Mouse (Mus musculus): ENCODE measurements around the gene Kcng4.

The Kcng4 gene

DNA sequence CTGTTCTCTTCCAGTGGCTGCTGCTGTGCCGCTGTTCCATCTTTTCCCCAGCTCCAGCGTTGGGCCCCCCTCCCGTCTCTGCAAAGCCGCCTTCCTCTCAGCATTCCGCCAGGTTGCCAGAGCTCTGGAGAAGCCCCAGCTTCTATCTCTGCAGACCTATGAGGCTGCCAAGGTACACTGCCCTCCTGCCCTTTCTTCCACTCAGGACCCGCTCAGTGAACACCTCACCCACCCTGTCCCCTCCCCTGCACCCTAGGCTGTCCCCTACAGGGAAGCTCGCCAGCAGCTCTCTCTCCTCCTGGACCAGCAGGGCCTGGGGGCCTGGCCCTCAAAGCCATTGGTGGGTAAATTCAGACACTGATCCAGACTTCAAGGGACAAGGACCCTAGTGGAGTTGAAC lies 19.1 kb downstream of the Kcng4 start:
- no peak for DNase-seq (ENCODE audit: extremely low spot score, low spot score)

DNA sequence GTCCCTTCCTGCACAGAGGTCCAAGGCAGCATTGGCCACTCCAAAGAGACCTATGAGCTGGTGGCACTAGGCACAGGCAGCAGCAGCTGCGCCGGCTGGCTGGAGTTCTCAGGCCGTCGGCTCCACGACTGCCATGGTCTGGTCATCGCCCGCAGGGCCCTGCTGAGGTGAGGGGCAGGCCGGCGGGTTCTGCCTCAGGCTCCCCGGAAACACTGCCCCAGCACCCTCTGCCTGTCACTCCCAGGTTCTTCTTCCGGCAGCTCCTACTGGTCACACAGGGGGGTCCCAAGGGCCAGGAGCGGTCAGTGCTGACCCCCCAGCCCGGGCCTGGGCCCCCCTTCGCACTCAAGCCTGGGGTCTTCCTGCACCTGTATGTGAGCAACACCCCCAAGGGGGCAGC lies 20.4 kb downstream of the Kcng4 start:
- DNase-seq (ENCODE audit: extremely low spot score, low spot score): no peak

DNA sequence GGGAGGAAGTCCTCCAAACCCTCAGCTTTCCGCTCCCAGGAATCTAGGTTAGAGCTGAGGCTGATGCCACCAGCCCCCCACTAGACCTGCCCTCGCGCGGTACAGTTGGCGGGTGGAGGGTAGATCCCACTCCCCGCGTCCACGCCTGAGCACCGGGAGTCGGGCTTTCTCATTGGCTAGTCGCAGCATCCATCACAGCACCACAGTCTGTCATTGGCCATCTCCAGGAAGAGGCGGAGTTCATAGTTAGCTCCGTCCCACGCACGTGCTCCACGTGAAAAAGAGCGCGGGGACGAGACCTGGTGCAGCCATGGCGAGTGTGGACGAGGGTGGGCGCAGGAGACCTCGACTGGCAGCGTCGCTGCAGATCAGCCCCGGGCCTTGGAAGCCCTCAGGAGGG lies 23.0 kb downstream of the Kcng4 start, which contains the start of gene Adad2:
TSS of gene Adad2 (plus strand) at position 277 of the 400 bp plus-strand sequence.
- no peak for DNase-seq (ENCODE audit: extremely low spot score, low spot score)

DNA sequence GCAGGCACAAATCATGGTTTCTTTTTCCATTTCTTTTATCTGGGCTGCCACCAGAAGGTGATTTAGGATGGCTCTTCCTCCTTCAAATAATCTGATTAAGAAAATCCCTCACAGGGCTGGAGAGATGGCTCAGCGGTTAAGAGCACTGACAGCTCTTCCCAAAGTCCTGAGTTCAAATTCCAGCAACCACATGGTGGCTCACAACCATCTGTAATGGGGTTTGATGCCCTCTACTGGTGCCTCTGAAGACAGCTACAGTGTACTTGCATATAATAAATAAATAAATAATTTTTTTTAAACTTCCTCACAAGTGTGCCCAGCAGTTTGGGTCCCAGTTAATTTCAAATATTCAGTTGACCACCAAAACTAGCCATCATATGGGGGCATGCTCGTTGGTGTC lies 29.3 kb downstream of the Kcng4 start:
- DNase-seq (ENCODE audit: extremely low spot score, low spot score): no peak

DNA sequence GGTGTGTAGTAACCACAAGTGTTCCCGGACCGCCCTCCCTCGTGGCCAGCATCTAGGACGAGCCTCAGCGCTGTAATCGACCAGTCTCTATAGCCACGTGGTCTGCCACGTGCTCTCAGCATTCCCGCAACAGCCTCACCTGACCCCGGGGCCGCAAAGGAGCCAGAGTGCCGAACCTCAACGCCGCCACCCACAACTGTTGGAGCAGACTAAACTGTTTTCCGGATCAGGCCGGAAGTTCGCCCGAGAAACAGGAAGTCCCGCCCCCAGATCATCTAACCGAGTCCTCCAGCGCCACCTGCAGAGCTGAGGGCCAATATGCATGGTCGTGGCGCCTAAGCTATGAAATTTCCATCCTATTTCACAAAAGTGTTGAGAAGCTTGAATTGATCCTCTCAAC lies 30.5 kb downstream of the Kcng4 start, which contains the start of gene Taf1c:
TSS of gene Taf1c (minus strand) at position 227 of the 400 bp plus-strand sequence.
- DNase-seq (ENCODE audit: extremely low spot score, low spot score): peak; percentile 95

DNA sequence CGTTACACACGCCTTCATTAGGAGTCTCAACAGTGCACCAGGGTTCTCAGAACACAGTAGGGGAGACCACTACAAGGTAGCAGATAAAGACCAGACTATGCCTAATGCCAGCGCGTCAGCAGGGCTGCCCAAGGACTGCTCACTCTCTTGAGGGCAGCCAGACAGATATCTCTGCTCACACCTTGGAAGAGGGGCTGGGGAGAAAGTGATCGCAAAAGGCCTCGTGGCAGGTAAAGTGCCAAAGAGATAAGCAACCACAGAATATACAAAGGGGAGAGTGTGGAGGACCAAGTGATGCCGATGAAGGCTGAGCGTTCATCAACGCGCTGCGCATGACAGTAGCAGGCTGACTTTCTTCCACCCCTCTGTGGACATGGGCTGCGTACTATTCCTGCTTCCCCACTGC lies 31.1 kb downstream of the Kcng4 start:
- no peak for DNase-seq (ENCODE audit: extremely low spot score, low spot score)

DNA sequence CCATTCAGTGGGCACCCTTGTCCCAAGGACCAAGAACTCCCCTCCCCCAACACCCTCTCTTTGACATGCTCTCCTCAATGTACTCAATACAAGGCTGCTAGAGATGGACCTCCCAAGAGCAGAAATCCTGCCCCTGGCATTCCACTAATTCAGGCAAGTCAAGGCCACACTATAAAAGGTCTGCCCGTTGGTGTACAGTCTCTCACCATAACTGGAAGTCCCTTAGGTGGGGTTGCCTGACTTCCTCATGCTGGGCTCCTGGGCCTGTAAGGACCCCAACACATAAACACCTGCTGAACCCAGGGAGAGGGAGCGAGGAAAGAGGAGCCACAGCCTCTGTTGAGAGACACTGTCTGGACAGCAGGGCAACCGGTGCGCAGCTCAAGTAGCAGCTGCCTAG lies 31.7 kb downstream of the Kcng4 start:
- DNase-seq (ENCODE audit: extremely low spot score, low spot score): no peak

DNA sequence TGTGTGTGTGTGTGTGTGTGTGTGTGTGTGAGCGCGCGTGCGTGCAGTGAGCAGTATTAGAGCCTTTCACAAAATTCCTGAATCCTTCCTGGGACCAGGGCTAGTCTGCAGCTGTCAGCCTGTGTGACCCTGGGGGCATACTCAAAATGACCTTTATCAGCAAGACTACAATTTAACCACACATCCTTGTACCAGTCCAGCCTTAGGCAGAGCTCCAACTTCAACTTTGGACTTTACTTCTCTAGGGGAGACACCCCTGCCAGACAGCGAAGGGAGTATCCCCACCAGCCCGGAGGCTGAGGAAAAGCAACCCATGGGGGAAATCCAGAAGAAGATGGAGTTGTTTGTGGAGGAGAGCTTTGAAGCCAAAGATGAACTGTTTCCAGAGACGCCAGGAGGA lies 44.0 kb downstream of the Kcng4 start:
- no peak for DNase-seq (ENCODE audit: extremely low spot score, low spot score)

DNA sequence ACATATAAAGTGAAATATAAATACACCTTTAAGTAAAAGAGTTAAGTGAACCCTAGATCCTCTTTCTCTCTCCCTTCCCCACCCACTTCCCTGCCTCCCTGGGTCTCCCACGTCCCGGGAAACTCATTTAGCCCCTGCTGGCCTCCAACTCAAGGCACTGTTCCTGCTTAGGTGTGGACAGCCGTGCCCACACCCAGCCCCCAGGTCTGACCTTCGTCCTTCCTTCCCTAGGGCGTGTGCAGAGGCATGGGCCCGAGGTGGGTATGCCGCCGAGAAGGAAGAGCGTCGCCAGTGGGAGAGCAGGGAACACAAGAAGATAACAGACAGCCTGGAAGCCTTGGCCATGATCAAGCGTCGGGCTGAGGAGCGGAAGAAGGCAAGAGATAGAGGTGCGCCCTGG lies 45.1 kb downstream of the Kcng4 start:
- no peak for DNase-seq (ENCODE audit: extremely low spot score, low spot score)

DNA sequence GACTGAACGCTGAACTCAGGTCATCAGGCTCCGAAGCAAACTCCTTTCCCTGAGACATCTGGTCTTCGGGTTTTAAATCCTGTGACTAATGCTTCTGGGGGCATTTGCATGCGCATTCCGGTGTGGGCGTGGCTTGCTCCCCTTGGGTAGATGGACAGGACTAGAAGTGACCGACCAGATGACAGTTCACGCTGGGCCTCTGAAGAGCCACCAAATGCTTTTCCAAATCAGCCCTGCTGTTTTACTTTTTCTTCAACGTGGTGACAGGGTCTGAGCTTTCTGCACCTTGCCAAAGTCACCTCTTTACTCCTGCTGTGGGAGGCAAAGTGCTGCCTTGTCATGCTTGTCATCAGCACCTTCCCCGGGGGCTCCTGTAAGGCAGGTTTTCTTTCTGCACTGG lies 46.6 kb downstream of the Kcng4 start:
- no peak for DNase-seq (ENCODE audit: extremely low spot score, low spot score)

DNA sequence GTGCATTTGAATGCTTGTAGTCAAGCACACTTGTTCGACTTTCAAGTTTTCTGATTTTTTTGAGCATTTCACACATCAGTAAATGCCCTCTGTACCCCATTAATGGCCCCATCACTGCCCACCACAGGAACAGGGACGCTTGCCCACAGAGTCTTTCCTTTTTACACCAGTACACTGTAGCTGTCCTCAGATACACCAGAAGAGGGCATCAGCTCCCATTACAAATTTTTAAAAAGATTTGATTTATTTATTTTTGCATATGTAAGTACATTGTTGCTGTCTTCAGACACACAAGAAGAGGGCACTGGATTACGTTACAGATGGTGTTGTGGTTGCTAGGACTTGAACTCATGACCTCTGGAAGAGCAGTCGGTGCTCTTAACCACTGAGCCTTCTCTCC lies 47.2 kb downstream of the Kcng4 start:
- no peak for DNase-seq (ENCODE audit: extremely low spot score, low spot score)

DNA sequence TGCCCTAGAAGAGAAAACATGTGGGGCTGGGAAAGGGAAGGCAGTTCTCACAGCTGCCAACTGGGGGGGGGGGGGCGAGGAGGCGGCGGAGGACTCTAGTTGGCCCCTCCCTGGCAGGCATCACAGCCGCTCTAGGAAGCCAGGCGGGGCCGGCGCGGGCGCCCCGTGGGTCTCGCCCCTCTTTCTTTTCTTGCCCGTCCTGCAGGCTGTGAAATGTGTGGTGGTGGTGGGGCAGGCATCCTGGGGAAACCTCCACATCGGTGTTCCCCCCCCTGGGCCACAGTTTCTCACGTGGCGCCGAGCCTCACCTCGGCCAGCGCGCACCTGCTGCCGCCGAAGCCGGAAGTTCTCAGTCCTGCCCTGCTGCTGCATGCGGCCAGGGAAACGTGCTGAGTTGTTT lies 49.6 kb downstream of the Kcng4 start:
- DNase-seq (ENCODE audit: extremely low spot score, low spot score): no peak

DNA sequence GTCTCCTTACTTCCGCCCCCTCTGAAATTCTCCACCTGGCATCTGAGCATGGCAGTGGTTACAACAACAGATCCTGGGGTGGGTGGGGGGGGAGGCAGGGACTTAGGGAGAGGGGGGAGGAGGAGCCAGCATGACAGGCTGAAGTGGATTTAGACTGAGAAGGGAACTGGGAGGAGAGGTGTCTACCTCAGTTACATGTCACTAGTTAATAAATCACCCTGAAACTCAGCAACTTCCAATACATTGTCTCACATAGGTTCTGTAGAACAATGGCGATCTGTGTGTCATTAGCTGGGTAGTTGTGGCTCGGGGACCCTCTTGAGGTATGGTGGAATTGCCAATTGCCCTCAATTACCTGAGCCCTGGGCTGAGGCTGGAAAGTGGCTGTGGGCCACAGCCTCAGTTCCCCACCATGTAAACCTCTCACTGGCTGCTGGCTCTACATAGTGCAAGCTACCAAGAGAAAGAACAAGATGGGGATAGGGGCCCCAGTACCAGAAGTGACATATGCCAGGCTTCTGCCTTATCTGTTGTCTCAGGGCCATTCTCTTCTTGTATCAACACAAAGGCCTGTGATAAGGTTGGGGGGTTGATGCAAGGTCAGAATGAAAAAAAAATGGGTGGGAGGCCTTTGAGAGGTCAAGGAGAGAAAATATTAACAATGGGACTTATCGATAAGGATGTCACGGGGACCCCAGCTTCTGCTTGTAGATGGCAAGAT lies 54.9 kb downstream of the Kcng4 start:
- no peak for DNase-seq (ENCODE audit: extremely low spot score, low spot score)

DNA sequence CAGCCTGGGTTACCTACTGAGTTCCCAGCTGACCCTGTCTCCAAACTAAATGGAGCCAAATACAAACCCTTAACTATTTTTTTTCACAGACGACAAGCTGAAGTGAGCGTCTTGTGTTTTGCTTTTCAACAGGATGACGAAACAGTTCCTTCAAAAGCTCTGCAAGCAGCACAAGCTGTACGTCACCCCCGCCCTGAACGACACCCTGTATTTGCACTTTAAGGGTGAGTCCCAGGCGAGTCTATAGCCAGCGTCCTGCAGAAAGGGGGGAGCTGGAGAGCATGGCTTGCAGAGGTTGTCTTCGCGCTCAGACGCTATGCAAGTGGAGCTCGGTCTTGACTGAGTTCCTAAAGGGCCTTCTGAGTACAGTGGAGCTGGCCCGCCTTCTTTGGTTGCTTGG lies 56.4 kb downstream of the Kcng4 start:
- DNase-seq (ENCODE audit: extremely low spot score, low spot score): no peak

DNA sequence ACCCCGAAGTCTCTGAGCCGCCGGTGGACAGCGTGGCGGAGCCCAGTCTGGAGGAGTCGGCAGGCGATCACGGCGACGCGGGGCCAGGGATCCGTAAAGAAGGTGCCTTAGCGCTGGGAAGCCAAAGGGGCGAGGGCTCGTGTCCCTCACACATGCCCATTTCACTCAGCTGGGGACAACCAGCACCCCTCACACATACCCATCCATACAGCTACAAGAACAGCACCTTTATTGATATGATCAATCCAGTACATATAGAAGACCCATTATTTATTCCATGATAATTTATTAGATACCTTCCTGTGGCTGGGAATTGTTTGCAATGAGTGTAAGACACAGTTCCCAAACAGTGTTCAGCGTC lies 60.1 kb downstream of the Kcng4 start:
- DNase-seq (ENCODE audit: extremely low spot score, low spot score): no peak

DNA sequence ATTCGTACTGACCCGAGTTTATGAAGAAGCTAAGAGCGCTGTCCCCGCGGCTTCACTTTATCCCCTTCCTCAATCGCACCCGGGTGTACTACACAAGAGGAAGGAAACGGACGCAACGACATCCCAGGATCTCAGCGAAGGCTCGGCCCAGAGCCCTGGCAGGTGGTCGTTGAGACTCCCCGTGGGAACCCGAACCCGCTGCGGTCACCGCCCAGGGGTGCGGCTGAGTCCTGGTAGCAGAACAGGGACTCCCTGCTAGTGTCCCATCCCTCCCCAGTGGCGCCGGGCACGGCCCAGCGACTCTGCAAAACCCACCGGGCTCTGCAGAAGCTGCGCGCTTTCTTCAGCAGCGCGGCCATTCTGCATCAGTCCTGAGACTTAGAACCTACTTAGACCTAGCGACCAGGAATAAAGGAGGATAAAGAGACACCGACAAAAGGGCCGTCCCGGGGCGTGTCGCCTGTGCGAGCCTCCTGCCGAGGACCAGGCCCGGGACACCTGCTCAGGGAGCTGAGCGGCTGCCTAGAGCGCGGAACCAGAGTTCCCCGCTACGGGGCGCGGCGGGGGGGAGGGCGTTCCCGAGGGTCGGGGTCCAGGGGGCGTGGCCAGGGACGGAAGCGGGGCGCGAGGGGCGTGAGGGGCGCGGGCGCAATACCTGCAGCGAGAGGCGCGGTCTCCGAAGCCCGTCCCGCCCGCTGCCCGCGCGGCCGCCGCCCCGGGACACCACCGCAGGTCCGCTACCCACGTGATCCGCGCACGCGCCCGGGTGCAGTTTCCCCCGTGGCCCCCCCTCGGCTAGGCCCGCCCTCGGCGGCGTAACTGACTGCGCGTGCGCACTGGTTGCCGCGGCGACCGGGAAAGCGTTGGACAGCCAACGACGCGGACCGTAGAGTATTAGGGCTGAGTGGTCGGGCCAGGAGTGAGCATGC lies 60.8 kb downstream of the Kcng4 start, which contains the start of the genes Hsdl1 and Dnaaf1:
TSS of gene Hsdl1 (minus strand) at position 747 of the 929 bp plus-strand sequence.
TSS of gene Dnaaf1 (plus strand) at position 799 of the 929 bp plus-strand sequence.
- peak; percentile 95 for DNase-seq (ENCODE audit: extremely low spot score, low spot score)

Measured in neural tube, embryonic 10.5 days (tissue).